Mouse (Mus musculus) kidney, postnatal 0 days (tissue): Measurements from ENCODE around the gene Olfr113. TPM values are rescaled to one million over a fixed set of nuclear protein-coding genes. Genes with fewer than 3 reads are reported as not detected.

Experiments used
- ATAC-seq: fragments of 200-750 bp; cut with Nextera tagmentation; replicated peaks from 2 replicates; pipeline ENCODE4 v1.8.0; 2017; ENCODE audit warnings: low read depth, moderate number of reproducible peaks, moderate TSS enrichment, moderate library complexity; ENCODE audit not compliant: low FRiP score
- DNase-seq: peaks from one replicate; pipeline ENCODE4 v3.0.0-alpha.2; 2016; ENCODE audit warnings: low spot score
- H3K27ac ChIP-seq: fragments of 300-500 bp; sonication (generic); 2 replicates; pipeline ENCODE4 v1.5.1; 2014; ENCODE audit warnings: mild to moderate bottlenecking
- H3K27me3 ChIP-seq: fragments of 300-500 bp; sonication (generic); 2 replicates; pipeline ENCODE4 v1.6.1; 2014; ENCODE audit warnings: low read length, mixed read lengths; ENCODE audit not compliant: insufficient read depth
- H3K36me3 ChIP-seq: fragments of 300-500 bp; sonication (generic); 2 replicates; pipeline ENCODE4 v1.6.1; 2014; ENCODE audit warnings: low read length, mixed read lengths; ENCODE audit not compliant: insufficient read depth
- H3K4me1 ChIP-seq: fragments of 300-500 bp; sonication (generic); replicated peaks from 2 replicates; pipeline ENCODE4 v1.6.1; 2014; ENCODE audit warnings: antibody characterized with exemption, low read length, mixed read lengths; ENCODE audit not compliant: insufficient read depth
- H3K4me2 ChIP-seq: fragments of 300-500 bp; sonication (generic); 2 replicates; pipeline ENCODE4 v1.6.1; 2014; ENCODE audit warnings: mild to moderate bottlenecking, low read length, moderate library complexity, mixed read lengths
- H3K4me3 ChIP-seq: fragments of 300-500 bp; sonication (generic); replicated peaks from 2 replicates; pipeline ENCODE4 v1.5.1; 2014; ENCODE audit warnings: low read depth, low read length
- H3K9ac ChIP-seq: fragments of 300-500 bp; sonication (generic); 2 replicates; pipeline ENCODE4 v1.6.1; 2014; ENCODE audit warnings: low read depth, low read length
- H3K9me3 ChIP-seq: fragments of 300-500 bp; sonication (generic); replicated peaks from 2 replicates; pipeline ENCODE4 v1.6.1; 2016; ENCODE audit warnings: low read length, inconsistent platforms, mixed read lengths
- CTCF ChIP-seq: IDR thresholded peaks from 2 replicates; pipeline ENCODE4 v1.5.1; 2016; ENCODE audit warnings: antibody characterized with exemption, low read depth, mild to moderate bottlenecking, moderate library complexity
- WGBS: fragments of 180-500 bp; shearing (Covaris S2); extraction: QIAGEN DNeasy Blood & Tissue Kit; methylation state at CpG from one replicate; pipeline ENCODE4 v1.1.7; 2014; 5-methylcytosine and 5-hydroxymethylcytosine counted together
- polyA plus RNA-seq: library from polyadenylated mRNA; unstranded; fragments of >200 nt; fragmentation: Nextera tagmentation; extraction: Ambion mirVana; gene quantifications from 2 replicates; pipeline ENCODE4 v1.2.1, GENCODE M21; 2015

The Olfr113 gene
- polyA plus RNA-seq = not detected in 2 replicates

- no peak for TF ChIP-seq CTCF
- Histone ChIP-seq H3K4me2 (no peak within 1 kb of the TSS), H3K36me3 (no peaks in the 10 kb centered on the region), H3K9me3 (no peaks in the 10 kb centered on the region), H3K9ac (no peak within 1 kb of the TSS), H3K4me3 (no peak within 1 kb of the TSS), H3K4me1 (no peaks in the 10 kb centered on the region), H3K27ac (no peak within 1 kb of the TSS), H3K27me3 (no peaks in the 10 kb centered on the region)
- ATAC-seq (no peak), DNase-seq (no peak)
Measured at GRCm38 (mm10) chr17:37577563-37577962, at the start of gene Olfr113. TSS of gene Olfr113 (minus strand) at chr17:37577663.

- H3K4me3 ChIP-seq = no peak within 1 kb of the TSS
- no peaks in the 10 kb centered on the region for H3K9me3 ChIP-seq
- ATAC-seq (no peak), DNase-seq (no peak)
- no peaks in the 10 kb centered on the region for H3K27me3 ChIP-seq
- H3K27ac ChIP-seq = no peak within 1 kb of the TSS
- WGBS = 76% methylated on average over 2 of the region's 2 CpGs
- H3K4me2 ChIP-seq = no peak within 1 kb of the TSS
- H3K4me1 ChIP-seq = no peaks in the 10 kb centered on the region
- no peaks in the 10 kb centered on the region for H3K36me3 ChIP-seq
- H3K9ac ChIP-seq = no peak within 1 kb of the TSS
- TF ChIP-seq CTCF = no peak
Measured at GRCm38 (mm10) chr17:37627009-37627408, 49.5 kb upstream of the Olfr113 start, which contains the start of the genes Olfr115 and Olfr116. TSS of gene Olfr115 (minus strand) at chr17:37627109. TSS of gene Olfr116 (minus strand) at chr17:37627199.

- H3K4me3 ChIP-seq = no peak within 1 kb of the TSS
- no peaks in the 10 kb centered on the region for H3K9me3 ChIP-seq
- no peak for DNase-seq
- no peak within 1 kb of the TSS for H3K9ac ChIP-seq
- no peaks in the 10 kb centered on the region for H3K4me1 ChIP-seq
- TF ChIP-seq CTCF = no peak
- H3K36me3 ChIP-seq = no peaks in the 10 kb centered on the region
- no peaks in the 10 kb centered on the region for H3K27me3 ChIP-seq
- no peak within 1 kb of the TSS for H3K27ac ChIP-seq
- ATAC-seq = no peak
- no peak within 1 kb of the TSS for H3K4me2 ChIP-seq
Measured at GRCm38 (mm10) chr17:37592643-37593042, 15.2 kb upstream of the Olfr113 start, which contains the start of gene Olfr114. TSS of gene Olfr114 (minus strand) at chr17:37592743.

- no peak for ATAC-seq
- Histone ChIP-seq H3K4me2 (no peak within 1 kb of the TSS), H3K9ac (no peak within 1 kb of the TSS), H3K9me3 (no peaks in the 10 kb centered on the region), H3K36me3 (no peaks in the 10 kb centered on the region), H3K27me3 (no peaks in the 10 kb centered on the region), H3K27ac (no peak within 1 kb of the TSS), H3K4me3 (no peak within 1 kb of the TSS), H3K4me1 (no peaks in the 10 kb centered on the region)
- no peak for DNase-seq
- TF ChIP-seq CTCF = no peak
Measured at GRCm38 (mm10) chr17:37569351-37569750, 8.1 kb downstream of the Olfr113 start, which contains the start of gene Olfr112. TSS of gene Olfr112 (minus strand) at chr17:37569451.

- no peak for ATAC-seq
- no peak for DNase-seq
- no peaks in the 10 kb centered on the region for H3K9me3 ChIP-seq
- no peak overlapping the region for H3K4me2 ChIP-seq
- 50% methylated on average over 1 of the region's 1 CpGs for WGBS
- TF ChIP-seq CTCF = no peak
- H3K9ac ChIP-seq = no peak overlapping the region
- no peak overlapping the region for H3K4me3 ChIP-seq
- no peaks in the 10 kb centered on the region for H3K27me3 ChIP-seq
- no peak overlapping the region for H3K27ac ChIP-seq
- H3K36me3 ChIP-seq = no peaks in the 10 kb centered on the region
- no peaks in the 10 kb centered on the region for H3K4me1 ChIP-seq
Measured at GRCm38 (mm10) chr17:37558913-37559615, 18.4 kb downstream of the Olfr113 start.

- Histone ChIP-seq H3K27ac (no peak overlapping the region), H3K9me3 (no peaks in the 10 kb centered on the region), H3K9ac (no peak overlapping the region), H3K4me2 (no peak overlapping the region), H3K4me3 (no peak overlapping the region), H3K36me3 (no peaks in the 10 kb centered on the region), H3K4me1 (no peaks in the 10 kb centered on the region), H3K27me3 (no peaks in the 10 kb centered on the region)
- ATAC-seq (no peak), DNase-seq (no peak)
- no peak for TF ChIP-seq CTCF
- 70% methylated on average over 3 of the region's 3 CpGs for WGBS
Measured at GRCm38 (mm10) chr17:37543800-37544435, 33.5 kb downstream of the Olfr113 start.
